Mouse (Mus musculus) olfactory bulb, adult 2 months (tissue): Measurements from ENCODE around the gene Fam53b. TPM values are rescaled to one million over a fixed set of nuclear protein-coding genes. Genes with fewer than 3 reads are reported as not detected.

Experiments used
- H3K27ac ChIP-seq: fragments of 200-500 bp; 2 replicates; pipeline ENCODE4 v1.5.1; 2012; ENCODE audit warnings: low read depth, low read length; ENCODE audit not compliant: insufficient read depth
- H3K4me1 ChIP-seq: fragments of 200-500 bp; 2 replicates; pipeline ENCODE4 v1.6.1; 2012; ENCODE audit warnings: low read length; ENCODE audit not compliant: control insufficient read depth, insufficient read depth
- H3K4me3 ChIP-seq: fragments of 200-500 bp; 2 replicates; pipeline ENCODE4 v1.5.1; 2012; ENCODE audit warnings: mild to moderate bottlenecking, low read depth, low read length, moderate library complexity; ENCODE audit not compliant: insufficient read depth
- CTCF ChIP-seq: fragments of 200-500 bp; IDR thresholded peaks from 2 replicates; pipeline ENCODE4 v1.5.1; 2012; ENCODE audit warnings: low read depth, mild to moderate bottlenecking, low read length, moderate library complexity; ENCODE audit not compliant: insufficient read depth
- POLR2A ChIP-seq: fragments of 200-500 bp; IDR thresholded peaks from 2 replicates; pipeline ENCODE4 v1.6.1; 2012; ENCODE audit warnings: mild to moderate bottlenecking, low read depth, low read length, moderate library complexity; ENCODE audit not compliant: insufficient read depth
- WGBS: fragments of 180-500 bp; shearing (Covaris S2); methylation state at CpG from one replicate; pipeline ENCODE4 v1.1.7; 2018; 5-methylcytosine and 5-hydroxymethylcytosine counted together
- polyA plus RNA-seq: library from polyadenylated mRNA; stranded (reverse); fragments of >200 nt; gene quantifications from 2 replicates; pipeline ENCODE4 v1.2.4, GENCODE M21; 2012; ENCODE audit warnings: low replicate concordance; ENCODE audit not compliant: missing spikeins, insufficient read depth, insufficient read length

Fam53b gene
- polyA plus RNA-seq, result not detected in 2 replicates

DNA sequence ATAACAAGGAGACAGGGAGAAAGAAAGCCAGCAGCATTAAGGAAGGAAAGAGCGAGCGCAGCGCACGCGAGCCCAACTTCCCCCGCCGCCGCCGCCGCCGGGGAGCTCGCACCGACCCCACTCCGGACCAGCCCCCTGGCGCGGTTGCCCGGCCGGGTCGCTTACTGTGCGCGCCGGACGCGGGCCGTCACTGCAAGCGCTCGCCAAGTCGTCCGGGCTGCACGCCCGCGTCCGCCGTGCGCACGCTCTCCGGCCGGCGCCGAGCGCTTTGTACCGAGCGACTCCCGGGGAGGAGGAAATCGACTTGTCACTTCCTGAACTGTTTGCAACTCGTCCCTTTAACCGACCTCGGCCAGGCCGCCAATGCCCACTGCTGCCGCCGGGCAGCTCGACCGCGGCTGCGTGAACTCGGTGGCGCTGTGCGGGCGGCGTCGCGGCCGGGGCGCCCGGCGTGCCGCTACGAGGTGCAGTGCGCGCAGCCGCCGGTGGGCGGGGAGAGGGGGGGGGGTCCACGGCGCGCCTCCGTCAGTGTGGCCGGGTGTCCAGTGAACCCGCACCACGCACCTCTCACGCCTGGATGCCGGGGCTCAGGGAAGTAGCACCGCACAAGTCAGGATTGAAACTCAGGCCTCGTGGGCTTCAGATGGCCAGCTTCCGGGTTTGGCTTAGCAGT, at the start of gene Fam53b:
Gene Fam53b (minus strand): TSS at position 471 of the 673 bp plus-strand sequence.
- Histone ChIP-seq H3K4me3 (peak within 1 kb of the TSS; percentile 60), H3K4me1 (peaks cover 23% of the 10 kb centered on the region), H3K27ac (no peak within 1 kb of the TSS)
- TF ChIP-seq CTCF (no peak), POLR2A (peak; percentile 43; the same call in 1 of the 2 replicates)
- under 1% methylated on average over 81 of the region's 85 CpGs for WGBS

DNA sequence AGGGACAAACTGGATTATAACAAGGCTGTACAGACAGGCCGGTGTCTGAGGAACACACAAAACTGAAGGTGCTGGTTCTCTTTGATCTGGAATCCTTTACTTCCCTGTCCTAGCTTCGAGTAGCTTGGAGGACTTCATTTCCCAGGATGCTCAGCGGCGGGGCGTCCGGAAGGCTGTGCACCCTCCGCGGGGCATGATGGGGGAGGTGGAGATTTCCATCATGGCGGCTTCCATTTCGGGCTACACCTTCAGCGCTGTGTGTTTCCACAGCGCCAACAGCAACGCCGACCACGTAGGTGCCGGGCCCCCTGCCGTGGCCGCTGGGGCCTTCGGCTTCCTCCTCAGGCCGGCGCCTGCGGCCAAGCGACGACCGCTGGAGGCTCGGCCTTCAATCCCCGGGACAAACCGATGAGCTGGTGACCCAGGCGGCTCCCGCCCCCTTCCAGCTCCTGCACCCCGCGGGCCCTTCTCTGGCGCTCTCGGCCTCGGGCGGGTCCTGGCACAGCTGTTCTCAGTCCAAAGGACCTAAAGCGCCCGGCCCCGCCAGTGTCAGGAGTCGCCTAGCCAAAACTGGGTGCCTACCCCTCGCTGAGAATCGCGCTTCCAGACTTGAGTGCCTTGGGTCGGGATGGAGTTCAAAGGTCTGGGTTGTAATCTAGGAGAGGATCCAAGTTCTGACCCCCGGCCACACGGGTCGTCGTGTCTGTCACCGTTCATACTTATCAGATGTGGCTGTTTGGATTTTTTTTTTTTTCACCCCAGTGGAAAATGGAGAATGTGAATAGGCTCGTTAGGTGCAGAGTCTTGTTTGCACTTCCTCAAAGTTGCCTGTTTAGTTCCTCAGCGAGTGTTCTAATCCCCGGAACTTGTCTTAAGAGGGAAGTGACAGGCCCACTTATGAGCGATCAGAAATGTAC, 45.6 kb upstream of the Fam53b start, which contains the start of gene Abraxas2:
Gene Abraxas2 (plus strand): TSS at position 184 of the 917 bp plus-strand sequence.
- WGBS, result 1% methylated on average over 53 of the region's 53 CpGs
- peak within 1 kb of the TSS; percentile 73 for H3K4me3 ChIP-seq
- TF ChIP-seq POLR2A (peak; percentile 60; the same call in 1 of the 2 replicates), CTCF (no peak)
- H3K27ac ChIP-seq, result peak within 1 kb of the TSS; percentile 49; the same call in 1 of the 2 replicates
- no peaks in the 10 kb centered on the region for H3K4me1 ChIP-seq

DNA sequence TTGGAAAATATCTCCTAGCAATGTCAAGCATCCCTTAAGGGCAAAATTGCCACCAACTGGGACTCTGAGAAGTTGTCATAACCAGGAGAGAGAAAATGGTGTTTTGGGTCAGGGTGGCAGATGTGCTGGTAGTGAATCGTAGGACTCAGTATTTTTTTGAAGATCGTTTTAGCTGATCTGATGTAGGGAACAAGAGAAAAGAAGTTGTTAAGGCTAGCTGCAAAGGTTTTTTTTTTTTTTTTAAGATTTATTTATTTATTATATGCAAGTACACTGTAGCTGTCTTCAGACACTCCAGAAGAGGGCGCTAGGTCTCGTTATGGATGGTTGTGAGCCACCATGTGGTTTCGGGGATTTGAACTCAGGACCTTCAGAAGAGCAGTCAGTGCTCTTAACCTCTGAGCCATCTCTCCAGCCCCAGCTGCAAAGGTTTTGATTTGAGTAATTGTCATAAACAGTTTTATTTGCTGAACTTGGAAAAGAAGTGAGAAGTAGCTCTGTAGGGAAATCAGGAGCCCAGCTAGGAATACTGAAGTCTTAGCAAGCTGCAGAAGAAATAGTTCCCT, 44.4 kb upstream of the Fam53b start:
- no peaks in the 10 kb centered on the region for H3K4me1 ChIP-seq

DNA sequence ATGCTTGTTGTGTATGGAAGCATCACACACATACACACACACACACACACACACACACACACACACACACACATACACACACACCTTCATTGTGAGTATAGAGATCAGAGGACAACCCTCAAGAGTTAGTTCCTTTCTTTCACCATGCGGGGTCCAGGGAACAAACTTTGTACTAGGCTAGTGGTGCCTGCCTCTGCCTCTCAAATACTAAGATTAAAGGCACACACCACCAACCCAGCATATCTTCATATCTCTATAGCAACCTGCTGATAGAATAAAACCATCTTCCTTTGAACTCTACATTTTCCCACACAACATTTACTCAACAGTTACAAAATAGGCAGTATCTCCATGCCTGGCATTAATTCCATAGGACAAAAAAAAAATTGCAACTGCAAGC, 42.4 kb upstream of the Fam53b start:
- Histone ChIP-seq H3K4me1 (no peaks in the 10 kb centered on the region), H3K27ac (no peak overlapping the region), H3K4me3 (no peak overlapping the region)
- TF ChIP-seq CTCF (no peak), POLR2A (no peak)
- WGBS, result 85% methylated on average over 1 of the region's 1 CpGs

More for the DNA sequence above, 44.4 kb upstream of the Fam53b start:
- TF ChIP-seq CTCF (no peak), POLR2A (no peak)
- 75% methylated on average over 5 of the region's 5 CpGs for WGBS
- Histone ChIP-seq H3K4me3 (no peak overlapping the region), H3K27ac (no peak overlapping the region)

DNA sequence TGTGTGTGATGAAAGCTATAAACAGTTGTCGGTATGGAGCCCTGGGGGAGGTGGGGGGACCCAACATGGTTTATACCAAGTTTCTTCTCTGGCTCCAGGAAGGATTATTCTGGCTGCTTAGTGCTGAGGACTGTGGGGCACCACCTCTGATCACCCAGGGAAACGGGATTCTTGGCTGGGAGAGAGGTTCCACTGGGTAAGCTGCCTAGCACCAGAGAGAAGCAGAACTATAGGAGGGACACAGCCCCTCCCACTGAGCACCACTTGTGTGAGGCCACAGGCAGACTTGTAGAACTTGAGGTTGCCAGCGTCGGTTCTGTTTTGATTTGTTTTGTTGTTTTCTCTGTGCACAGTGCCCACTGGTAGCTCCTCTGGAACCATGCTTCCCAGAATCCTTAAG, 40.3 kb upstream of the Fam53b start:
- 33% methylated on average over 4 of the region's 4 CpGs for WGBS
- Histone ChIP-seq H3K27ac (no peak overlapping the region), H3K4me3 (no peak overlapping the region), H3K4me1 (no peaks in the 10 kb centered on the region)
- TF ChIP-seq CTCF (no peak), POLR2A (no peak)

DNA sequence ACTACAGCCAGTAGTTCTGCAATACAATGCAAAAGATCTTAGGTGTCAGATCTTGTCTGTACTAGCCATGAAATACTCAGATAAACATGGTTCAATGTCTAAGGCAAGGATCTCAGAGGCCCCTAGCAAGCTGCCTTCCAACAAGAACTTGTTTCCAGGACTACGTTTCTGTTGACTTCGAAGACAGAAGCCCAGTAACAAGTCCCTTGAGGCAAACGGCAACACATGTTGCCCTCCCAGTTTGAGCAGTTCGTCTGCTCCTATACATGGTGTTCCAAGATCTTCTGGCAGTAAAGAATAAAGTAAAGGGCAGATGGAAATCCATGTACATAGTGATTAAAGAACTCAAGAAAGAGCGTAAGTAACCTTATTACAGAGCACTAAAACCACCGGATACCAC, 39.7 kb upstream of the Fam53b start:
- TF ChIP-seq POLR2A (no peak), CTCF (no peak)
- no peaks in the 10 kb centered on the region for H3K4me1 ChIP-seq
- H3K27ac ChIP-seq, result no peak overlapping the region
- no peak overlapping the region for H3K4me3 ChIP-seq
- 54% methylated on average over 6 of the region's 6 CpGs for WGBS

DNA sequence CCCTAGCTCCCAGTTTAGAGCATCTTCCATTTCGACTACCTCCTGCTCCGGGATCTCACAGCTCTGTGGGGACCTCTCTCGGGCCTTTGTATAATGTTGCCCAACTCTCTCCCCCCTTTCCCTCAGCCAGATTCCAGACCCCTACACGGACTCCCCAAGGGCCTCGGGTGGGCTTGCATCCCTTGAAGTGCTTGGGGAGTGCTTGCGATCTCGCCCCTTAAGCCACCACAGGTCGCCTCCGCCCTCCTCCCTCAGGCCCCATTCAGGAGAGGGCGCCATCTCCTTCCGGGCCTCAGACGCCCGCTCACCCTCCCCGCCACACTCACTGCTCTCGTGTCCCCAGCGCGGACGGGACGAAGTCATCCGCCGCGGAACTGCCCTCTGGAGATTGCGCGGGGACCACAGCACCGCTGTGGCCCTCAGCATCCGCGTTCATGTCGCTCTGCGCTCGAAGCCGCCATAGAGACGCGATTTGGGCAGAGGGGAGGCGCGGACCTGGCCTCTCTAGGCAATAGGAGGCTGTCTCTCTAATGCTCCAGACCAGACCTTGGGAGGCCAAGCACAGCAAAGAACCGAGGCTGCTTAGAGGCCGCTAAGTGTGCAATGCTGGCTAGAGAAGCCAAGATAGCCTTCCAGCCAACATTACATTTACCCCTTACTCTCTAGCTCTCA, 38.6 kb upstream of the Fam53b start, which contains the start of gene Eef1akmt2:
Gene Eef1akmt2 (minus strand): TSS at position 501 of the 672 bp plus-strand sequence.
- Histone ChIP-seq H3K27ac (peak within 1 kb of the TSS; percentile 99), H3K4me1 (no peaks in the 10 kb centered on the region), H3K4me3 (peak within 1 kb of the TSS; percentile 93)
- TF ChIP-seq CTCF, result 0 out of 2 replicates have a peak, but pooled peaks have one; percentile 13
- TF ChIP-seq POLR2A, result peak; percentile 62; the same call in 1 of the 2 replicates
- WGBS, result under 1% methylated on average over 37 of the region's 37 CpGs

DNA sequence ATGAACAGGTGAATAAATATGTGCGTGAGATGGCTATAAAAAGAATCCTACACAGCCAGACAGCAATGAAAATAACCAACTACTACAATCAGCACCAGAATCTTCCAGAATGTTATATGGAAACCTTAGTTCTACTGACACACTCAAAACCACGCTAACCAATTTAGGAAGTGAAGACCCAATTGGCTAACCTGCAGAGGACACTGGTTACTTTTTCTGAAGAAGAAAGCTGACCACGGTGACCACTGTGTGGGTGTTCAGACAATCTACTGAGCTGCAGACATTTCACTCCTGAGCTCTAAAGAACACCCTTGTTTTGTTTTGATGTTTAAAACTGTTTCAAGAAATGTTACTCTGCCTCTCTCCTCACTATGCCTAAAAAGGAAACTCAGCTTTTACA, 29.5 kb upstream of the Fam53b start:
- H3K4me1 ChIP-seq, result peaks cover 3% of the 10 kb centered on the region; the same call in 1 of the 2 replicates
- no peak overlapping the region for H3K27ac ChIP-seq
- WGBS, result 89% methylated on average over 3 of the region's 3 CpGs
- TF ChIP-seq CTCF (no peak), POLR2A (no peak)
- no peak overlapping the region for H3K4me3 ChIP-seq
